Mouse (Mus musculus) lung, embryonic 14.5 days (tissue): Measurements from ENCODE around the gene Adamts16. TPM values are rescaled to one million over a fixed set of nuclear protein-coding genes. Genes with fewer than 3 reads are reported as not detected.

Experiments
- ATAC-seq: fragments of 200-750 bp; cut with Nextera tagmentation; 2 replicates; pipeline ENCODE4 v1.8.0; 2017; ENCODE audit warnings: mild to moderate bottlenecking, moderate TSS enrichment, moderate library complexity; ENCODE audit not compliant: insufficient read depth
- DNase-seq: peaks from one replicate; pipeline ENCODE4 v3.0.0-alpha.2; 2015
- H3K27ac ChIP-seq: fragments of 300-500 bp; sonication (generic); 2 replicates; pipeline ENCODE4 v1.5.1; 2014; ENCODE audit warnings: low read depth, mild to moderate bottlenecking, moderate library complexity
- H3K27me3 ChIP-seq: fragments of 300-500 bp; sonication (generic); 2 replicates; pipeline ENCODE4 v1.6.1; 2014; ENCODE audit warnings: low read length, control low read depth; ENCODE audit not compliant: insufficient read depth
- H3K36me3 ChIP-seq: fragments of 300-500 bp; sonication (generic); 2 replicates; pipeline ENCODE4 v1.6.1; 2014; ENCODE audit warnings: control low read depth; ENCODE audit not compliant: insufficient read depth
- H3K4me1 ChIP-seq: fragments of 300-500 bp; sonication (generic); 2 replicates; pipeline ENCODE4 v1.6.1; 2014; ENCODE audit warnings: antibody characterized with exemption, control low read depth; ENCODE audit not compliant: insufficient read depth
- H3K4me2 ChIP-seq: fragments of 300-500 bp; sonication (generic); 2 replicates; pipeline ENCODE4 v1.6.1; 2014; ENCODE audit warnings: mild to moderate bottlenecking
- H3K4me3 ChIP-seq: fragments of 300-500 bp; sonication (generic); 2 replicates; pipeline ENCODE4 v1.5.1; 2014; ENCODE audit warnings: low read depth, low read length
- H3K9ac ChIP-seq: fragments of 300-500 bp; sonication (generic); 2 replicates; pipeline ENCODE4 v1.6.1; 2014
- H3K9me3 ChIP-seq: fragments of 300-500 bp; sonication (generic); 2 replicates; pipeline ENCODE4 v1.6.1; 2016; ENCODE audit warnings: low read depth, low read length, control low read depth
- CTCF ChIP-seq: IDR thresholded peaks from 2 replicates; pipeline ENCODE4 v1.5.1; 2016; ENCODE audit warnings: antibody characterized with exemption, low read depth
- WGBS: fragments of 180-500 bp; shearing (Covaris S2); extraction: QIAGEN DNeasy Blood & Tissue Kit; methylation state at CpG from one replicate; pipeline ENCODE4 v1.1.7; 2014; 5-methylcytosine and 5-hydroxymethylcytosine counted together
- polyA plus RNA-seq: library from polyadenylated mRNA; unstranded; fragments of >200 nt; fragmentation: Nextera tagmentation; extraction: Ambion mirVana; gene quantifications from 2 replicates; pipeline ENCODE4 v1.2.1, GENCODE M21; 2014

Gene Adamts16
- polyA plus RNA-seq, 1 experiment from 2014 or later: 0.04 TPM

DNA sequence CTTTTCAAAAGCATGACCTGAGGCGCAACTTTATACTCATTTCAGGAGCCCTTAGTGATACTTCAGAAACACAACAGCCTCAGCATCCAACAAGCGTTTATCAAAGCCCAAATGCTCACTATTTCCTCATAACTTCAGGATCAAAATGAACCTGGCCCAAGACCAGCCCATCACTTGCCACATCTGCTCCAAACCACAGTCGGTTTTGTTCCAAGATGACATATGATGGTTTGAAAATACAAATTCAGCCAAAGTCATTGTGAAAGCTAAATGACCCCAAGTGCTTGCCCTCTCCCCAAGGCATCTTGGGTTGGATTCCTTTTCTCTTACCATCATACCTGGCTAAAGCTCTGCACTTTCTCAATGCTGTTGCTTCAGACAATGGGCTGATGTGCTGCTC, 36.1 kb downstream of the Adamts16 start:
- no peak overlapping the region for H3K27ac ChIP-seq
- no peak for TF ChIP-seq CTCF
- no peaks in the 10 kb centered on the region for H3K9me3 ChIP-seq
- no peak overlapping the region for H3K4me3 ChIP-seq
- WGBS: 74% methylated on average over 3 of the region's 3 CpGs
- no peaks in the 10 kb centered on the region for H3K36me3 ChIP-seq
- no peak overlapping the region for H3K4me2 ChIP-seq
- H3K4me1 ChIP-seq: no peaks in the 10 kb centered on the region
- no peak for DNase-seq
- no peaks in the 10 kb centered on the region for H3K27me3 ChIP-seq
- no peak for ATAC-seq
- no peak overlapping the region for H3K9ac ChIP-seq

DNA sequence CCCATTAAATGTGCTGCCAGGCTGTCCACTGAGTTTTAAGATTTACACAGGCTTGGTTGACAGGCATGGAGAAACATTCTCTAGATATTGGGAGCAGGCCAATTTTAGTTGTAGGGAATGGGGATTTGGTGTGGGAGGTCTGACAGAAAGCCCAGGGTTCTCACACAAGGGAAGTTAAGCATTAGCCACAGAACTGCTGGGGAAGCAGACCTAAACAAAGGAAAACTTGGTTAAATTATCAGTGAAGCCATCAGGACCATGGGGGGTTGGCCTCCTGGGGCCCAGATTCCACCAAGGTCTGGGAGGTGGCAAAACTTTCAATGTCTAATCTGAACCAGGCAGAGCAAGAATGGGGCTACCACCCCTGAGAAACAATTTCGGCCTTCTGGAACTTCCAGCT, 38.8 kb downstream of the Adamts16 start:
- Histone ChIP-seq H3K4me3 (no peak overlapping the region), H3K9ac (no peak overlapping the region), H3K36me3 (no peaks in the 10 kb centered on the region), H3K27ac (no peak overlapping the region), H3K4me1 (no peaks in the 10 kb centered on the region), H3K9me3 (no peaks in the 10 kb centered on the region), H3K27me3 (no peaks in the 10 kb centered on the region), H3K4me2 (no peak overlapping the region)
- 72% methylated on average over 1 of the region's 1 CpGs for WGBS
- DNase-seq: no peak
- TF ChIP-seq CTCF: no peak
- no peak for ATAC-seq

DNA sequence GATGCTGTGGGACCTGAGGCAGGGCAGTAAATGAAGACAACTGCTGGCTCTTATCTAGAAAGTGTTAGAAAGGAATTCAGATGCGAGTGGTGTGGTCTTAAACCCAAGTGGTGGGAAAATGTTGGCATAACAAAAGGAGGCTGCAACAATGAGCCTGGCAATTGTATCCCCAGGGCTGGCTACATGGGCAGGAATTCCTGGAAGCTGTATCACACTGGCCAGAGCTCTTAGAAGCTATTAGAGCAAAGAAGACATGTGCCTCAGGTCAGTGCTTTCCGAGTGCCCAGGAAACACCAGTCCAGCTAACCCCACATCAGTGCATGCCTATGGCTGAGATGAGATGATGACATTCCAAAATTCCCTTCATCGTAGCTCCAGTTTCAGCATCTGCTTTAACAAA, 42.3 kb downstream of the Adamts16 start:
- Histone ChIP-seq H3K9me3 (no peaks in the 10 kb centered on the region), H3K9ac (no peak overlapping the region), H3K36me3 (no peaks in the 10 kb centered on the region), H3K4me2 (no peak overlapping the region), H3K4me1 (no peaks in the 10 kb centered on the region), H3K4me3 (no peak overlapping the region), H3K27ac (no peak overlapping the region), H3K27me3 (no peaks in the 10 kb centered on the region)
- WGBS: 68% methylated on average over 3 of the region's 3 CpGs
- ATAC-seq: no peak
- TF ChIP-seq CTCF: no peak
- no peak for DNase-seq

- Histone ChIP-seq H3K27ac (no peak overlapping the region), H3K9ac (no peak overlapping the region), H3K9me3 (no peaks in the 10 kb centered on the region), H3K4me3 (no peak overlapping the region), H3K4me1 (no peaks in the 10 kb centered on the region), H3K27me3 (no peaks in the 10 kb centered on the region), H3K36me3 (no peaks in the 10 kb centered on the region), H3K4me2 (no peak overlapping the region)
- TF ChIP-seq CTCF: no peak
- DNase-seq (no peak), ATAC-seq (no peak)
- WGBS: 63% methylated on average over 5 of the region's 5 CpGs
Observed at GRCm38 (mm10) chr13:70798396-70798795, 43.2 kb downstream of the Adamts16 start.

DNA sequence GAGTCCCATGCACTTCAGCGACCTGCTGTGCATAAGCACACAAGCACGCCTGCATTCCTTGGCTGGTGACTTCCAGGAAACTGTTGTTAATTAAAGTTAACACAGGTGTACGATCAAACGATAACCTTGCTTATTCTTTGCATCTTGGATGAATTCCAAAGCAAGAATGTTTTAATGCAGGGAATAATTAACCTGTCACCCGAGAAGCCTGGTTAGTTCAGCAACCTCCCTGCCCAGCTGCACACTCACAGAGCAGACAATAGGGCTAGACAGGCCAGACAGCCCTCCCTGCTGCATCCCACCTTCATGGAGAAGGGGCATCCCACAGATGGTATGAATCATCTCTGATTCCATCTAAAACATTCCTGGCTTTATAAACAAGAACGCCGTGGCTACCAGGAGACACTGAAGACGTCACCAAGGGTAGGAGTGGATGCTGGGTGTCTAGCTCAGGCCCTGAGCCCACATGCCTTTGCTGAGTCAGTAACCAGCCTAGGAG, 47.5 kb downstream of the Adamts16 start:
- Histone ChIP-seq H3K9ac (no peak overlapping the region), H3K36me3 (no peaks in the 10 kb centered on the region), H3K4me2 (no peak overlapping the region), H3K9me3 (no peaks in the 10 kb centered on the region), H3K27ac (no peak overlapping the region), H3K27me3 (no peaks in the 10 kb centered on the region), H3K4me1 (no peaks in the 10 kb centered on the region), H3K4me3 (no peak overlapping the region)
- DNase-seq (peak; percentile 28), ATAC-seq (peak; percentile 58)
- no peak for TF ChIP-seq CTCF
- 19% methylated on average over 8 of the region's 8 CpGs for WGBS

DNA sequence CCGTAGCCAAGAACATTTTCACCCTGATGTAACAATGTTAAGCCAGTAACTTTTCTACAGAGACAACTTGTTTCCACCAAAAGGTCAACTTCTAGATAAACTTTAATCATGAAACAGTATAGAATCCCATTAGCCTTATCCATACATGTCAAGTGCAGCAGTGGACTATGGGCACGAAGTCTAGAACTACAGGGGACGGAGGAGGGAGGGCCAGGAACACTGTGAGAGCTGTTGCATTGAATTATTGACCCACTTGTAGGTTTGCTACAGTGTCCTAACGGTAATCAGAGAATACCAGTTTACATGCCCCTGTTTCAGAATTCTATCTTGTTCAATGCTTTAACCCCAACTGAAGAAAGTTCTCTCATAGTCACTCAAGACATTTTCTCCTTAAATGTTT, 48.0 kb downstream of the Adamts16 start:
- Histone ChIP-seq H3K9me3 (no peaks in the 10 kb centered on the region), H3K27me3 (no peaks in the 10 kb centered on the region), H3K4me2 (no peak overlapping the region), H3K36me3 (no peaks in the 10 kb centered on the region), H3K27ac (no peak overlapping the region), H3K4me3 (no peak overlapping the region), H3K9ac (no peak overlapping the region), H3K4me1 (no peaks in the 10 kb centered on the region)
- 29% methylated on average over 4 of the region's 4 CpGs for WGBS
- TF ChIP-seq CTCF: no peak
- 0 out of 2 replicates have a peak, but pooled peaks have one; percentile 17 for ATAC-seq
- no peak for DNase-seq

GRCm38 (mm10) chr13:70792950-70793349, 48.7 kb downstream of the Adamts16 start:
- Histone ChIP-seq H3K36me3 (no peaks in the 10 kb centered on the region), H3K27ac (no peak overlapping the region)
- 81% methylated on average over 7 of the region's 7 CpGs for WGBS

GRCm38 (mm10) chr13:70789806-70790205, 51.8 kb downstream of the Adamts16 start:
- WGBS: 51% methylated on average over 1 of the region's 1 CpGs
- H3K36me3 ChIP-seq: no peaks in the 10 kb centered on the region
- H3K4me2 ChIP-seq: no peak overlapping the region
- no peaks in the 10 kb centered on the region for H3K4me1 ChIP-seq
- no peak for DNase-seq
- no peak overlapping the region for H3K9ac ChIP-seq
- no peak overlapping the region for H3K4me3 ChIP-seq
- no peaks in the 10 kb centered on the region for H3K9me3 ChIP-seq
- TF ChIP-seq CTCF: no peak
- ATAC-seq: no peak
- no peak overlapping the region for H3K27ac ChIP-seq
- H3K27me3 ChIP-seq: no peaks in the 10 kb centered on the region

More at GRCm38 (mm10) chr13:70792950-70793349, 48.7 kb downstream of the Adamts16 start:
- no peak for DNase-seq
- ATAC-seq: no peak
- no peaks in the 10 kb centered on the region for H3K4me1 ChIP-seq
- TF ChIP-seq CTCF: no peak
- no peak overlapping the region for H3K4me2 ChIP-seq
- H3K27me3 ChIP-seq: no peaks in the 10 kb centered on the region
- H3K9me3 ChIP-seq: no peaks in the 10 kb centered on the region
- H3K9ac ChIP-seq: no peak overlapping the region
- no peak overlapping the region for H3K4me3 ChIP-seq
